Mouse (Mus musculus) hindbrain, embryonic 11.5 days (tissue): ENCODE measurements at regions not wholly inside any gene's neighbourhood (a gene's known extent, or its start where the extent isn't known, plus 50 kb on each side); places are given as distances from the start of the nearest gene placed in this dataset.

ENCODE experiments used
- ATAC-seq: fragments of 200-750 bp; cut with Nextera tagmentation; 2 replicates; pipeline ENCODE4 v1.8.0; 2017; ENCODE audit warnings: mild to moderate bottlenecking, moderate TSS enrichment, moderate library complexity; ENCODE audit not compliant: low FRiP score
- DNase-seq: peaks from one replicate; pipeline ENCODE4 v3.0.0-alpha.2; 2015; ENCODE audit warnings: low spot score
- H3K27ac ChIP-seq: fragments of 300-500 bp; sonication (generic); 2 replicates; pipeline ENCODE4 v1.5.1; 2014; ENCODE audit warnings: mild to moderate bottlenecking, low read depth, low read length
- H3K27me3 ChIP-seq: fragments of 300-500 bp; sonication (generic); 2 replicates; pipeline ENCODE4 v1.6.1; 2014; ENCODE audit warnings: mild to moderate bottlenecking, low read length, moderate library complexity, mixed read lengths; ENCODE audit not compliant: control insufficient read depth, insufficient read depth
- H3K36me3 ChIP-seq: fragments of 300-500 bp; sonication (generic); 2 replicates; pipeline ENCODE4 v1.6.1; 2014; ENCODE audit warnings: mild to moderate bottlenecking, low read length, moderate library complexity, mixed read lengths; ENCODE audit not compliant: control insufficient read depth, insufficient read depth
- H3K4me1 ChIP-seq: fragments of 300-500 bp; sonication (generic); replicated peaks from 2 replicates; pipeline ENCODE4 v1.6.1; 2014; ENCODE audit warnings: low read length, mixed read lengths; ENCODE audit not compliant: control insufficient read depth, insufficient read depth
- H3K4me2 ChIP-seq: fragments of 300-500 bp; sonication (generic); replicated peaks from 2 replicates; pipeline ENCODE4 v1.6.1; 2014; ENCODE audit warnings: mild to moderate bottlenecking, low read depth, low read length
- H3K4me3 ChIP-seq: fragments of 300-500 bp; sonication (generic); 2 replicates; pipeline ENCODE4 v1.5.1; 2014; ENCODE audit warnings: low read depth, low read length
- H3K9ac ChIP-seq: fragments of 300-500 bp; sonication (generic); 2 replicates; pipeline ENCODE4 v1.6.1; 2014; ENCODE audit warnings: low read depth, low read length
- H3K9me3 ChIP-seq: fragments of 300-500 bp; sonication (generic); 2 replicates; pipeline ENCODE4 v1.6.1; 2016; ENCODE audit warnings: low read length; ENCODE audit not compliant: control insufficient read depth
- WGBS: fragments of 180-500 bp; shearing (Covaris S2); extraction: QIAGEN DNeasy Blood & Tissue Kit; methylation state at CpG from one replicate; pipeline ENCODE4 v1.1.7; 2014; 5-methylcytosine and 5-hydroxymethylcytosine counted together

- Histone ChIP-seq H3K4me3 (no peak overlapping the region), H3K9me3 (no peaks in the 10 kb centered on the region), H3K36me3 (no peaks in the 10 kb centered on the region), H3K27ac (no peak overlapping the region), H3K4me1 (no peaks in the 10 kb centered on the region), H3K27me3 (no peaks in the 10 kb centered on the region), H3K9ac (no peak overlapping the region), H3K4me2 (no peak overlapping the region)
- ATAC-seq (no peak), DNase-seq (peak; percentile 23)
- 80% methylated on average over 1 of the region's 1 CpGs for WGBS
These were observed 221.6 kb upstream of the Runx1 start for GRCm38 (mm10) chr16:93047594-93047993.

- 89% methylated on average over 3 of the region's 3 CpGs for WGBS
- DNase-seq = no peak
- Histone ChIP-seq H3K36me3 (no peaks in the 10 kb centered on the region), H3K4me1 (no peaks in the 10 kb centered on the region), H3K4me2 (no peak overlapping the region), H3K9me3 (no peaks in the 10 kb centered on the region), H3K4me3 (no peak overlapping the region), H3K9ac (no peak overlapping the region), H3K27me3 (no peaks in the 10 kb centered on the region), H3K27ac (no peak overlapping the region)
- ATAC-seq = no peak
These were observed 220.3 kb upstream of the Runx1 start for GRCm38 (mm10) chr16:93046221-93046620.

DNA sequence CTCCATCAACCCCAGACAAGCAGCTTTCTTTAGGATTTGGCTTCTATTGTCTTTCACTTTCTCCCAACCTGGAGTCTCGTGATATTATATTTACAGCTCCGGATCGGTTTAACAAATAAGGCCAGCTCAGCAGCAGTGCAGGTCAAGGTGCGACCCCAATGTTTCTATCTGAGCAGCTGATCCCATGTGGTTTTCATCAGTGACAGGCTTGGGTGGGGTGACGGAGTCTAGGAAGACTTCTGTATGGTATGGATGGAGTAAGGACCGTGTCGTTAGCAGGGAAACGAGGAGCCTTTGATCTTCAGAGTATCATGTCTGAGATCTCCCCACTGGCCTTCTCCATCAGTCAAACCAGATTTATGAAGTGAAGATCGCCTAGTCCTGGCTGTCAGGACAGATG lies 217.4 kb upstream of the Runx1 start:
- Histone ChIP-seq H3K27me3 (no peaks in the 10 kb centered on the region), H3K9me3 (no peaks in the 10 kb centered on the region), H3K27ac (no peak overlapping the region), H3K4me3 (no peak overlapping the region), H3K4me1 (no peaks in the 10 kb centered on the region), H3K9ac (no peak overlapping the region), H3K4me2 (no peak overlapping the region), H3K36me3 (no peaks in the 10 kb centered on the region)
- WGBS = 60% methylated on average over 9 of the region's 9 CpGs
- no peak for ATAC-seq
- DNase-seq = no peak

DNA sequence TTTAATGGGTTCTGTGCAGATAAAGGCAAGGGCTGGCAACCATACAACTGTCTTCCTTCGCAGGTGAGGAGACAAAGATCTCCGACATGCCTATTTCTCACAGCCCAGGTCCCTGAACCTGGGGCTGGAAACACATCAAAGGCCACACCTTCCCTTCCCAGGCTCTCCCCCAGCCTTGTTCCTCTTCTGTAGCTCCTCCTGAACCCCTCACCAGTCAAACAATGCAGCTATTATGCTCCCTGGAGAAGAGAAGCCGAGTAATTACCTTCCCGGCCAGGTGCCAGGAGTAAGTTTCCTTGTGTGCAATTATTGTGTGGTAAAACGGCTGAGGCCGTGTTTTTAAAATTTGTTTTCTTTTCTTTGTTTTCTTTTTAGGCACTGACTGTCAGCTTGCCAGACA lies 217.0 kb upstream of the Runx1 start:
- H3K4me3 ChIP-seq = no peak overlapping the region
- no peaks in the 10 kb centered on the region for H3K9me3 ChIP-seq
- H3K4me2 ChIP-seq = no peak overlapping the region
- H3K4me1 ChIP-seq = no peaks in the 10 kb centered on the region
- no peaks in the 10 kb centered on the region for H3K27me3 ChIP-seq
- H3K36me3 ChIP-seq = no peaks in the 10 kb centered on the region
- H3K27ac ChIP-seq = no peak overlapping the region
- H3K9ac ChIP-seq = no peak overlapping the region
- WGBS = 53% methylated on average over 6 of the region's 6 CpGs
- ATAC-seq (no peak), DNase-seq (no peak)

DNA sequence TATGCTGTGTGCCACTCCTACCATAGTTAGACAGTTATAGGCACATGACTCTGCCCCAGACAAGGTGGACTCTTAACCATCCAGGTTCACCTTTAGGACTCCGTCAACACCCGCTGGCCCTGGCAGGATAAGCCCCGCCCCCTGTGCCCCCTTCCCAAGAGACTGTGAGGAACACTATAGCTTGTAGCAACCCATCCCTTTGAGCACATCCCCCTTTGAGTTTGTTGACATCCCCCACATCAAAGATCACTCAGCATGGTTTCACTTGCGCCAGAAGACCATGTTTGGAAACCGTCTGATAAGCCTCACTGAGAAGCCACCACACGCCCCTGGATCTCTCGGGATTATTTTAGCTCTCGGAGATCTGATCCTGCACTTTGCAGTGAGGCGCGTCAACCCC lies 216.5 kb upstream of the Runx1 start:
- Histone ChIP-seq H3K4me1 (no peaks in the 10 kb centered on the region), H3K9me3 (no peaks in the 10 kb centered on the region), H3K4me2 (no peak overlapping the region), H3K9ac (no peak overlapping the region), H3K36me3 (no peaks in the 10 kb centered on the region), H3K4me3 (no peak overlapping the region), H3K27ac (no peak overlapping the region), H3K27me3 (no peaks in the 10 kb centered on the region)
- no peak for DNase-seq
- ATAC-seq = no peak
- 65% methylated on average over 10 of the region's 10 CpGs for WGBS

GRCm38 (mm10) chr16:93041887-93042286 lies 215.9 kb upstream of the Runx1 start:
- Histone ChIP-seq H3K36me3 (no peaks in the 10 kb centered on the region), H3K9ac (no peak overlapping the region), H3K4me2 (no peak overlapping the region), H3K27ac (no peak overlapping the region), H3K4me1 (no peaks in the 10 kb centered on the region), H3K27me3 (no peaks in the 10 kb centered on the region), H3K9me3 (no peaks in the 10 kb centered on the region), H3K4me3 (no peak overlapping the region)
- ATAC-seq (no peak), DNase-seq (no peak)
- WGBS = 93% methylated on average over 3 of the region's 3 CpGs

DNA sequence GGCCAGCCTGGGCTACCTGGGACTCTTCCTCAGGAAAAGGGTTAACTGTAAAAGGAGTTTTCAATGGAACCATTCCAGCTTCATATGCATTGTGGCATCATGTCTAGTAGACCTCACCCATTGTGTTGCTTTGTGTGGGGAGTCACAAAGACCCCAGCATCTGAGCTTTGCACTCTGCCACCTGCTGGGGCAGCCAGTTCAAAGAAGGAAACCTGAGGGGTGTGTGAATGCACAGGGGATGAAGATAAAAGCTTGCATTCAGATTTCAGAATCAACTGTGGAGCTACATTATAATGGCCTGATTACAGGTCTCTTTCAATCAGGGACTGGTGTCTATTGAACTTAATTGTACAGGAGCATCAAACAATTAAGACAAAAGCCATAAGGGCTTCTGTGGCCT lies 215.4 kb upstream of the Runx1 start:
- H3K9me3 ChIP-seq = no peaks in the 10 kb centered on the region
- H3K9ac ChIP-seq = no peak overlapping the region
- no peak for DNase-seq
- H3K36me3 ChIP-seq = no peaks in the 10 kb centered on the region
- no peak for ATAC-seq
- no peak overlapping the region for H3K4me3 ChIP-seq
- no peaks in the 10 kb centered on the region for H3K4me1 ChIP-seq
- no peak overlapping the region for H3K27ac ChIP-seq
- no peak overlapping the region for H3K4me2 ChIP-seq
- H3K27me3 ChIP-seq = no peaks in the 10 kb centered on the region

- Histone ChIP-seq H3K4me3 (no peak overlapping the region), H3K27me3 (no peaks in the 10 kb centered on the region), H3K9ac (no peak overlapping the region), H3K36me3 (no peaks in the 10 kb centered on the region), H3K4me2 (no peak overlapping the region), H3K9me3 (no peaks in the 10 kb centered on the region), H3K27ac (no peak overlapping the region), H3K4me1 (no peaks in the 10 kb centered on the region)
- ATAC-seq (no peak), DNase-seq (no peak)
- 90% methylated on average over 9 of the region's 9 CpGs for WGBS
These were observed 209.7 kb upstream of the Runx1 start for GRCm38 (mm10) chr16:93035626-93036025.

GRCm38 (mm10) chr16:93033943-93034342 lies 208.0 kb upstream of the Runx1 start:
- Histone ChIP-seq H3K9me3 (no peaks in the 10 kb centered on the region), H3K27ac (no peak overlapping the region), H3K4me1 (no peaks in the 10 kb centered on the region), H3K4me3 (no peak overlapping the region), H3K36me3 (no peaks in the 10 kb centered on the region), H3K27me3 (no peaks in the 10 kb centered on the region), H3K4me2 (no peak overlapping the region), H3K9ac (no peak overlapping the region)
- DNase-seq (no peak), ATAC-seq (no peak)
- WGBS = 79% methylated on average over 3 of the region's 3 CpGs
